In the genomic region with DNA sequence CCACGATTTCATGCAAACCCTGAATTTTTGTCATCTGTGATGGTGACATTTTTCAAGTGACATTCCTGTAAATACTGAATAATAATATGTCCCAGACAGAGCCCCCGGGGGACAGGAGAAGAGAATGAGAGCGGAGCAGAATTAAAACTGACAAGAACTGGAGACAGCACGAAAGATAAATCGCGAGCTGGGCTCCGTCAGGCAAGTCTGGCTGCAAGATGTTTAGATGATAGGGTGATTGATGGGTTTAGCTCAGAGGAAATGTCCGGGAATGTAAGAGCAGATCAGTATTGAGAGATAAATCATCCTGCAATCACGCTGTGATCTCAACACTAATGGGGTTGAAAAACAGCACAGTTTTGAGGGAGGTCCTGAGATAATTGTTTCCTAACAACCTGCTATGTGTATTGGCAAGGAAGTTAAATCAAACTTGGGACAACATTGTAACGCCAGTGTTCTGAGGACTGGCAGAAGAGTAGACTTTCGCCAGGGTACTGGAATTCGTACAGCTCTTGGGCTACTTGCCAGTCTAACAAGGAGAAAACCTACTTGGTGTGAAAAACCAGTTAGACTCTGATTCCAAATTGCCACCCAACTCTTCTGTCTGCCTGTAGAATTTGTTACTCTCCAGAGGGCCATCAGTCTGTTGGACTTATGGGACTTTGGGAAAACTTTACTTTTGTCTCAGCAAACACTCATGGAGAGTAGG, we compare ENCODE assay signal across 10 mouse cellular contexts.
A peak's percentile ranks its signal among the peaks of the same experiment; 100 is the strongest.
DNase-seq lines count a peak whose midpoint lies in the region; ATAC-seq and TF ChIP-seq lines count a peak whose summit lies in the region.
"Had no signal": no experiment of that assay in that cellular context is flagged by ENCODE, and none has a peak within 500 bp of the region (broad histone marks: within the 10 kb centered on the region; RNA-seq: fewer than 3 reads in every experiment).

No protein-coding gene starts in this region.

- no peaks in the 10 kb centered on the region for H3K27me3 ChIP-seq in lung, embryonic 14.5 days (ENCODE audit: insufficient read depth, low read length)
- H3K27me3 ChIP-seq in hindbrain, embryonic 16.5 days (replicated peaks; ENCODE audit: control insufficient read depth, insufficient read depth, low read length): no peaks in the 10 kb centered on the region
- no peaks in the 10 kb centered on the region for H3K27me3 ChIP-seq in neural tube, embryonic 12.5 days (replicated peaks)

- H3K27ac ChIP-seq in lung, embryonic 14.5 days (ENCODE audit: low read depth): no peak overlapping the region
- H3K27ac ChIP-seq in hindbrain, embryonic 16.5 days (ENCODE audit: low read depth, low read length): no peak overlapping the region
- H3K27ac ChIP-seq in neural tube, embryonic 12.5 days: no peak overlapping the region

- no peak for TF ChIP-seq CTCF in lung, embryonic 14.5 days (IDR thresholded peaks at IDR 0.05; ENCODE audit: low read depth)

- no peak overlapping the region for H3K4me3 ChIP-seq in lung, embryonic 14.5 days (ENCODE audit: low read depth, low read length)
- no peak overlapping the region for H3K4me3 ChIP-seq in hindbrain, embryonic 16.5 days (ENCODE audit: low read length)
- no peak overlapping the region for H3K4me3 ChIP-seq in neural tube, embryonic 12.5 days

- H3K36me3 ChIP-seq in lung, embryonic 14.5 days (ENCODE audit: insufficient read depth): no peaks in the 10 kb centered on the region
- H3K36me3 ChIP-seq in hindbrain, embryonic 16.5 days (ENCODE audit: control insufficient read depth, insufficient read depth, low read length): no peaks in the 10 kb centered on the region
- no peaks in the 10 kb centered on the region for H3K36me3 ChIP-seq in neural tube, embryonic 12.5 days
- H3K36me3 ChIP-seq: G1E had no signal

- no peaks in the 10 kb centered on the region for H3K4me1 ChIP-seq in lung, embryonic 14.5 days (ENCODE audit: insufficient read depth)
- no peaks in the 10 kb centered on the region for H3K4me1 ChIP-seq in hindbrain, embryonic 16.5 days (ENCODE audit: control insufficient read depth, insufficient read depth, low read depth, low read length)
- H3K4me1 ChIP-seq in neural tube, embryonic 12.5 days: no peaks in the 10 kb centered on the region

- DNase-seq in adrenal gland, postnatal 14 days: peak; percentile 11
- DNase-seq in adrenal gland, adult 2 months: no peak
- DNase-seq in lung, embryonic 14.5 days: peak; percentile 28
- DNase-seq in lung, adult 18-20 months: no peak
- no peak for DNase-seq in spleen, postnatal 10 days (ENCODE audit: low spot score in 2 of 2)
- no peak for DNase-seq in cerebellum, postnatal 25 days
- DNase-seq: gastrocnemius, postnatal 10 days had no signal

- H3K9me3 ChIP-seq in lung, embryonic 14.5 days (ENCODE audit: low read depth, low read length): no peaks in the 10 kb centered on the region
- no peaks in the 10 kb centered on the region for H3K9me3 ChIP-seq in hindbrain, embryonic 16.5 days (ENCODE audit: control insufficient read depth, low read length)
- no peaks in the 10 kb centered on the region for H3K9me3 ChIP-seq in neural tube, embryonic 12.5 days
- H3K9me3 ChIP-seq: G1E had no signal

- no peak for ATAC-seq in lung, embryonic 14.5 days (ENCODE audit: insufficient read depth)
- ATAC-seq in hindbrain, embryonic 16.5 days: peak; percentile 68
- ATAC-seq in neural tube, embryonic 12.5 days (ENCODE audit: low FRiP score, low read depth): peak; percentile 50

- WGBS in lung, embryonic 14.5 days: 8% methylated on average over 12 of the region's 12 CpGs
- 41% methylated on average over 12 of the region's 12 CpGs for WGBS in hindbrain, embryonic 16.5 days
- WGBS in neural tube, embryonic 12.5 days: 49% methylated on average over 12 of the region's 12 CpGs

- H3K9ac ChIP-seq in lung, embryonic 14.5 days: no peak overlapping the region
- no peak overlapping the region for H3K9ac ChIP-seq in hindbrain, embryonic 16.5 days (ENCODE audit: low read depth, low read length)
- H3K9ac ChIP-seq in neural tube, embryonic 12.5 days: no peak overlapping the region

- no peak overlapping the region for H3K4me2 ChIP-seq in lung, embryonic 14.5 days
- H3K4me2 ChIP-seq in hindbrain, embryonic 16.5 days (ENCODE audit: low read length): no peak overlapping the region
- no peak overlapping the region for H3K4me2 ChIP-seq in neural tube, embryonic 12.5 days (replicated peaks)

Comparison
In these comparisons a context has a peak if more than half of its experiments do, and no peak if none do; other contexts are left out.
1. DNase-seq: peak in adrenal gland, postnatal 14 days (single experiment) and lung, embryonic 14.5 days (single experiment); none in adrenal gland, adult 2 months (single experiment), lung, adult 18-20 months (0 of 2), spleen, postnatal 10 days (0 of 2) and cerebellum, postnatal 25 days (0 of 2).